Mouse (Mus musculus) MEL (cell line): ENCODE measurements around the gene Pacsin2.
"Not testable (repeated sequence)": the region's sequence is repeated elsewhere in the genome, so short reads cannot be mapped to it uniquely, and the experiment has no call there.

Experiments used
- MAX ChIP-seq: IDR thresholded peaks from 2 replicates; pipeline ENCODE4 v1.6.1; 2011; ENCODE audit warnings: low read length, improper control_type of control experiment
- POLR2A ChIP-seq, 2 experiments: IDR thresholded peaks; 2 replicates each; pipeline ENCODE4 v1.6.1; 2011 to 2012; ENCODE audit warnings: low read length in 2 of 2, mild to moderate bottlenecking in 2 of 2, control low read depth in 1 of 2, improper control_type of control experiment in 1 of 2, low read depth in 1 of 2, moderate library complexity in 1 of 2; ENCODE audit not compliant: control insufficient read depth in 1 of 2, insufficient read depth in 1 of 2, poor library complexity in 1 of 2

DNA sequence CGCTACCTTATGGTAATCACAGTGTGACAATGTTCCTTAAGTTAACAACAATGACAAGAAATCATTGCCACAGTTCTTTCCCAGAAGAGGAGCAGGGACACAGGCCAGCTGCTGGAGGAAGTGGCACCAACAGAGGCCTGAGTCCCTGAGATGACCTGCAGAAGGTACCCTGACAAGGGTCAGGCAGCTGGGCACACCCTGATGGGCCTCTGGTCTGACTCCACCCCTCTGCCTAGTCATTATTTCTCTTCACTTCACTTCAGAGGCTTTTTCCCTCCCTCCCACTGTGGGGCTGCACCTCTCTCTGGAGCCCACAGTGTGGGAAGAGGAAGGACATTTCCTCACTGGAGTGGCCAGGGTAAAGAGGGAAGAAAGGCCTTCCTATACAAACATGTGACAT, 101.6 kb downstream of the Pacsin2 start:
- TF ChIP-seq MAX; POLR2A (IDR thresholded peaks at IDR 0.05; ENCODE audit: control insufficient read depth in 1 of 2, insufficient read depth in 1 of 2, low read depth in 1 of 2, low read length in 2 of 2, poor library complexity in 1 of 2): not testable (repeated sequence)
